Mouse (Mus musculus) small intestine, adult 2 months (tissue): ENCODE measurements at regions not wholly inside any gene's neighbourhood (a gene's known extent, or its start where the extent isn't known, plus 50 kb on each side); places are given as distances from the start of the nearest gene placed in this dataset.

Experiments
- CTCF ChIP-seq: fragments of 200-500 bp; IDR thresholded peaks from 2 replicates; pipeline ENCODE4 v1.5.1; 2012; ENCODE audit warnings: low read depth, mild to moderate bottlenecking, control low read depth, inconsistent platforms, low read length, moderate library complexity, mixed read lengths; ENCODE audit not compliant: insufficient replicate concordance, insufficient read length; ENCODE audit errors: extremely low read depth
- POLR2A ChIP-seq: fragments of 200-500 bp; IDR thresholded peaks from 2 replicates; pipeline ENCODE4 v1.6.1; 2012; ENCODE audit warnings: low read depth, mild to moderate bottlenecking, control low read depth, inconsistent platforms, low read length, moderate library complexity

- TF ChIP-seq CTCF = no peak
- no peak for TF ChIP-seq POLR2A
Measured at GRCm38 (mm10) chr10:118039056-118039455, 102.6 kb upstream of the Mdm1 start.
